Mouse (Mus musculus) heart, postnatal 0 days (tissue): ENCODE data around the gene Slc30a10.

ENCODE experiments used
- CTCF ChIP-seq: IDR thresholded peaks from 2 replicates; pipeline ENCODE4 v1.5.1; 2016; ENCODE audit warnings: antibody characterized with exemption, control low read depth, low read depth
- EP300 ChIP-seq: IDR thresholded peaks from 2 replicates; pipeline ENCODE4 v1.6.1; 2016; ENCODE audit warnings: antibody characterized with exemption, low read depth

DNA sequence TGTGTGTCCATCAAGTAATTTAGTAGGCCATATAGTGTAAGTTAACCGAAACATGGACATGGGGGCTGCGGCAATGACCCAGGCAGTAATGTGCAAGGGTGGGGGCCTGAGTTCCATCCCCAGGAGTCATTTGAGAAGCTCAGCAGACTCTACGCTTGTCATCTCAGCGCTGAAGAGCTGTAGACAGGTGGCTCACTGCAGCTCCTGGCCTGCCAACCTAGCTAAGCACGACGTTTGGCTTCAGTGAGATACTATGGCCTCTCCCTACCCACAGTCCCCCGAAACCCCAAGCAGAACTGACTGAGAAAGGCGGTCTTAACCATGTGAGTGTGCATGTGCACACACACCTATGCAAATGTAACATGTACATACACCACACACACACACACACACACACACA is 3.6 kb upstream of the Slc30a10 start:
- TF ChIP-seq CTCF, result no peak
- TF ChIP-seq EP300, result no peak
